Mouse (Mus musculus) embryo, embryonic 10 days (tissue): ENCODE measurements at regions not wholly inside any gene's neighbourhood (a gene's known extent, or its start where the extent isn't known, plus 50 kb on each side); places are given as distances from the start of the nearest gene placed in this dataset.
A peak's percentile ranks its signal among the peaks of the same experiment; 100 is the strongest.

ENCODE experiments used
- DNase-seq: peaks from one replicate; pipeline ENCODE4 v3.0.0-alpha.2; 2015; ENCODE audit warnings: low spot score

- no peak for DNase-seq
Measured at GRCm38 (mm10) chr8:126854121-126855055, 91.3 kb downstream of the Tomm20 start.

- peak; percentile 63 for DNase-seq
Measured at GRCm38 (mm10) chr8:126852663-126853390, 92.8 kb downstream of the Tomm20 start.

GRCm38 (mm10) chr8:126852184-126852583, 93.5 kb downstream of the Tomm20 start:
- no peak for DNase-seq

- no peak for DNase-seq
Measured at GRCm38 (mm10) chr8:126851780-126852179, 93.9 kb downstream of the Tomm20 start.

- no peak for DNase-seq
Measured at GRCm38 (mm10) chr8:126850189-126850535, 95.5 kb downstream of the Tomm20 start.

- peak; percentile 74 for DNase-seq
Measured at GRCm38 (mm10) chr8:126849411-126850188, 96.0 kb downstream of the Tomm20 start.

- DNase-seq, result no peak
Measured at GRCm38 (mm10) chr8:126848369-126849105, 97.1 kb downstream of the Tomm20 start.

- no peak for DNase-seq
Measured at GRCm38 (mm10) chr8:126847664-126848353, 97.8 kb downstream of the Tomm20 start.

- no peak for DNase-seq
Measured at GRCm38 (mm10) chr8:126846188-126846565, 99.5 kb downstream of the Tomm20 start.

- no peak for DNase-seq
Measured at GRCm38 (mm10) chr8:126845530-126846187, 100.0 kb downstream of the Tomm20 start.

- DNase-seq, result no peak
Measured at GRCm38 (mm10) chr8:126844627-126845026, 101.0 kb downstream of the Tomm20 start.

GRCm38 (mm10) chr8:126841187-126841586, 104.5 kb downstream of the Tomm20 start:
- no peak for DNase-seq

GRCm38 (mm10) chr8:126839712-126840355, 105.8 kb downstream of the Tomm20 start:
- peak; percentile 89 for DNase-seq

- DNase-seq, result peak; percentile 87
Measured at GRCm38 (mm10) chr8:126839039-126839711, 106.5 kb downstream of the Tomm20 start.

- DNase-seq, result no peak
Measured at GRCm38 (mm10) chr8:126838228-126838627, 107.4 kb downstream of the Tomm20 start.

GRCm38 (mm10) chr8:126837318-126838025, 108.2 kb downstream of the Tomm20 start:
- no peak for DNase-seq

- no peak for DNase-seq
Measured at GRCm38 (mm10) chr8:126835554-126835953, 110.1 kb downstream of the Tomm20 start.
